Mouse (Mus musculus): ENCODE results near the gene Ankrd27.
"Not testable (repeated sequence)": the region's sequence is repeated elsewhere in the genome, so short reads cannot be mapped to it uniquely, and the experiment has no call there.

Ankrd27 gene

DNA sequence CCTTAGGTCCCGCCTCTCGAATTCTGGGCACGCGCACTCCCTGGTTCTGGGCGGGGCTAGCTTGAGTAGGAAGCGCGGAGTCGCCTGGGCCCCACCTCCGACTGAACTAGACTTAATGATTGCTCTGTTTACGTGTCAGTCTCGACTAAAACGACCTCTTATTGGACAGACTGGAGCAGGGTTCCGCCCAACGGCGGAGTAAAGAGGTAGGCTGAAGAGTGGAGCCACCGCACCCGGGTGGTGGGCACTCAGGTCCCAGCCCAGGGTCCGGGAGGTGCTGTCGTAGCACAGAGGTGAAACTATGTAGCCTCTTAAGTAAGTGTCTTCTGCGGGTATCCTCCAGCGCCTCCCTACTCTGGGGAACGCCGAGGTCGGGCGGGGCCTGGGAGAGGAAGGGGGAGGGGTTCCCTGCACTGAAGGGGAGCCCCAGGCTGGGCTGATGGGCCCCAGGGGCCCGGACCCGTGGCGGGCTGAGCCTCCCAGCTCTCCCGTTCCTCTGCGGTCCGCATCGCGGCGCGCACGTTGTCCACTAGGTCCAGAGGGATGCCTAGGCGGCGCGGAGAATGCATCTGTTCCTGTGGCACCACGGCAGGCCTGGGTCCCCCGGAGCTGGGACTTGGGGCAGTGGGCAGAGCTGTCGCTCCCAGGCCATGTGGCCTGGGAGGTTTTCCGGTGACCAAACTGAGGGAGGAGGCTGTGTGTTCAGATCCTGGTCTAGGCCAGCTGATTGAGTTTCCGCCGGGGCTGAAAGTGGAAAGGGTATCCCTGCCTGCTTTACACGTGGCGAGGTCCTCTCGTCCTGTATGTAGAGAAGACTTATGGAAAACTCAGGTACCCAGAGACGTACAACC, at the start of gene Ankrd27:
Ankrd27 (plus strand) TSS at position 190 of the 851 bp plus-strand sequence.
- peak; percentile 98 for DNase-seq

GRCm38 (mm10) chr7:35537562-35537961, 48.5 kb upstream of the Ankrd27 start, which contains the start of gene Tdrd12:
Gene Tdrd12 (minus strand): TSS chr7:35537745.
- DNase-seq = no peak

GRCm38 (mm10) chr7:35545881-35546280, 40.2 kb upstream of the Ankrd27 start:
- peak; percentile 77 for DNase-seq

DNA sequence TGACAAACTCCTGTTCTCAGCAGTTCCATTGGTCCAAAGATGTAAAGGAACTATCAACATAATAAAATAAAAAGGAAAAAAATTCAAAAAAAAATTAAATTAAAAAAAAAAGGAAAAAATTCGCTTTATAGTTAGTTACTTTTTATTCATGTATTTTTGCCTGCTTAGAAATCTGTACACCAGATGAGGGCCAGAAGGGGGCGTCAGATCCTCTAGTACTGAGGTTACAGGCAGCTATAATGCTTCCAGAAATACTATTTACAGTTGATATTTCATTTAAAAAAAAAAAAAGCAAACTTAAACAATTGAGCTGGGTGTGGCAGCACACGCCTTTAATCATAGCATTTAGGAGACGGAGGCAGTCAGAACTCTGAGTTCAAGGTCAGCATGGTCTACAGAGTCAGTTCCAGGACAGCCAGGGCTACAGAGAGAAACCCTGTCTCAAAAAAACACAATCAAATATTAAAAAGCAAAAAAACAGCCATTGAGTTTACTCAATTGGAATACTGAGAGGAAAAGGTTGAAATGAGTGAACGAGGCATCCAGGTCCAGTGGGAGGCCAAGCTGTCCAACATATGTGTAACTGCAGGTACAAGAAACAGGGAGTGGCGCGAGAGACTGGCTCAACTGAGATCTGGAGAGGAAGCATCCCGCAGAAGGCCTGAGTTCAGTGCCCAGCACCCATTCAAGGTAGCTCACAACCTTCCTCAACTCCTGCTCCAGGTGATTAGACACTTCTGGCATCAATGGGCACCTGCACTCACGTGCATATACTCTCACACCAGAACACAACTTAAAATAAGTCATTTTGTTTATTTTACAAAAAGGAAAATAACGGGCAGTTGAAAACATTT, 32.1 kb upstream of the Ankrd27 start:
- DNase-seq = peak; percentile 58

GRCm38 (mm10) chr7:35554605-35555175, 31.4 kb upstream of the Ankrd27 start:
- DNase-seq = peak; percentile 37

DNA sequence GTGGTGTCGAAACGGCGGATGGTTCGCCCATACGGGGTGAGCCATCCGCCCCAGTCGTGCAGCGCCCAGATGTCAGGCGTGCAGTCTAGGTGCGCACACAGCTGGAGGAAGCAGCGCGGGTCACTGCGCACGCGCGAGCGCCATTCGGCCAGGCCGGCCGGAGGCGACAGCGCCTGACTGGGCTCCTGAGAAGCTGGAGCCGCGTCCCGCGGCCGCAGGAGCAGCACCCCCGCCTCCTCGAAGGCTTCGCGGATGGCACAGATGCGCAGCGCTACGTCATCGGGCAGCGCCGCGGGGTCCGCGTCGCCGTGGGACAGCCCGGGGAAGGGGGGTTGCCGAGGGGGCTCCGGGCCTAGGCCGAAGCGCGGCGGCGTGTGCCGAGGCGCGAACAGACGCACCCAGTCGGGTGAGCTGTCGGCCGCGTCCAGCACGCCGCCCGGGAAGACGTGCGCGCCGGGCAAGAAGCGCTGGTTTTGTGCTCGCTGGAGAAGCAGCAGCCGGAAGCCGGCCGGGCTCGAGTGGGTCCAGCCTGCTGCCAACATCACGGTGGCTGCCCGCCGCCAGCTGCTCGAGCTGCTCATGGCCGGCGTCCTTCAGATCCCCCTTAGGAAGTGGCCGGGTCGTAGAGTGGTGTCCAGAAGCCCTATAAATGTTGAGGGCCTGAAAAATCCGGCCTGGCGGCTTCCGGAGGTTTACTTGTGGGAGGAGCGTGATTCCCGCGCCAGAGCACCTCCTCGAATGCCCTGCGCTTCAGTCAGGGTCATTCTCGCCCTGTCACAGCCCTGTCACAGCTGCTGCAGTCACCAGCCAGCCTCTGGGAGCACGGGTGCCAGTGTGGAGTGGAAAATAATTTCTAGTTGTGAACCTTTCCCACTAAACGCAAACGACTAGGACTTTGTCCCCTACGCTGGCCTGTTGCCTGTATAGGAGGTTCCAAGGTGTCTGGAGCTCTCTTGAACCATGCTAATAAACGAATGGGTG, 30.5 kb upstream of the Ankrd27 start:
- DNase-seq = peak; percentile 93

GRCm38 (mm10) chr7:35556205-35556603, 29.8 kb upstream of the Ankrd27 start, which contains the start of gene Nudt19:
Gene Nudt19 (minus strand): TSS chr7:35556304.
- no peak for DNase-seq

GRCm38 (mm10) chr7:35556905-35557304, 29.1 kb upstream of the Ankrd27 start:
- DNase-seq = no peak

DNA sequence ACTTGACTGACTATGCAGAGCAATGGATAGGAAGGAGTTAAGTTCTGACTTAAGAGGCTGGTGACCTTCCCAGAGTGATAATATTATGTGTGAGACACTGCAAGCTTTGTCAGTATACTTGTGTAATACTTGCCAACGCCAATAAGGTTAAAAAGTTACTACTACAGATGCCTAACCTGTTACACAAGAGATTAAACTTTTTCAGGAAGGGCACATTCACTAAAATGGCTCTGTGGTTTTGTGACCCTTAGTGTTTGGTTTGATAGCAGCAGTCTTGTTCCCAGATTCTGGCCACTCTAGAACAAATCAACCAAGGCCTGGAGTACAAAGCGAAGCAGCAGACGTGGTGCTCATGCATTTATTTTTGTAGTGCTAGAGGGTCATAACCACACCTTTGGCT, 28.5 kb upstream of the Ankrd27 start:
- DNase-seq = no peak

- DNase-seq = no peak
Observed at GRCm38 (mm10) chr7:35558681-35559080, 27.4 kb upstream of the Ankrd27 start.

DNA sequence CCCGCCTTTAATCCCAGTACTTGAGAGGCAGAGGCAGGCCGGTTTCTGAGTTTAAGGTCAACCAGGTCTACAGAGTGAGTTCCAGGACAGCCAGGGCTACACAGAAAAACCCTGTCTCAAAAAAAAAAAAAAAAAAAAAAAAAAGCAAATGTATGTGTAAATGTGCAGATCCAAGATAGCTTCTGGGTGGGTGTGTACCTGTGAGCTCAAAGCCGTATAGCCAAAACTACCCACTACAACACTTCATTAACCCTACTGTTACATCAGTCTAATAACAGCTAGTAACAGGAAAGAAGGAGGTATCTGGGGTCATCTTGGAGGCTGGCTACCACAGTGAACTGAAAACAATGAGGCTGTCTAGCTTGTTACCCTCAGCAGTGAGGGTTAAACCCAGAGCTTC, 26.2 kb upstream of the Ankrd27 start:
- no peak for DNase-seq

DNA sequence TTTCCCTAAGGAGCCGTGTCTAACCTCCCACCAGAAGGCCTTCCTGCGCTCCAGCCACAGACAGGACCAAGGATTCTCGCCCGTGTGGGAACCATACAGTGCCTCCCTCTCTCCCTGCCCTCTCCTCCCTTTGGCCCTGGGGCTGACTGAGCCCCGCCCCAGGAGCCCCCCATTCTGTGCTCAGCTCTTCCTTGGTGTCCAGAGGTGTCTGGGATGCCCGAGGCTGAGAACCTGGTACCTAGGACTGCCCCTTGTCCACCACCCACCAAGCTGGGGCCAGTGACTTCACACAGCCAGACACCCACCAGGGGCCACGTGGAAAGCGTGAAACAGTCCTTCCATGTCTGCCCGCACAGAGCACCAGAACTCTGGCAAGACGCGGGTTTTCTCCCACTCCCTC, 23.0 kb upstream of the Ankrd27 start:
- no peak for DNase-seq

- no peak for DNase-seq
Observed at GRCm38 (mm10) chr7:35564067-35564865, 21.8 kb upstream of the Ankrd27 start.

DNA sequence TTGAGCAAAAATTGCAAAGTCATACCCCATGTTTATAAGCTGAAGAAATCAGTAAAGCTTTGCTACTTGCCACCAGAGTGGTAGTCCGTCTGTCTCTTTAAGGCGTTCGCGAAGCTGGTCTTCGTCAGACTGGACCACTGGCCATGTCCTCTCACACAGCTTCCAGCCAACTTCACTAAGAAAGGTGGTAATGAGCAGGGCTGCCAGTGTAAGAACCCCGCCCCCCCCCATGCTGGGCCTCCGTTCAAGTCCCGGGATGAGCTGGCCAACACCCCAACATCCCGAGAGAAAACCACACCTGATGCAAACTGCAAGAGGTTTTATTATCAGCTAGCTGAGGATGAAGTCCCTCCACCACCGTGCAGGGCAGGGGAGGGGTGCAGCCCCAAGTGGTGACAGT, 21.2 kb upstream of the Ankrd27 start:
- DNase-seq = not testable (repeated sequence)

GRCm38 (mm10) chr7:35565965-35566364, 20.1 kb upstream of the Ankrd27 start:
- DNase-seq = not testable (repeated sequence)

- not testable (repeated sequence) for DNase-seq
Observed at GRCm38 (mm10) chr7:35569724-35570123, 16.3 kb upstream of the Ankrd27 start.

- DNase-seq = not testable (repeated sequence)
Observed at GRCm38 (mm10) chr7:35570883-35571282, 15.2 kb upstream of the Ankrd27 start.

- peak; percentile 61 for DNase-seq
Observed at GRCm38 (mm10) chr7:35579849-35580248, 6.2 kb upstream of the Ankrd27 start.

DNA sequence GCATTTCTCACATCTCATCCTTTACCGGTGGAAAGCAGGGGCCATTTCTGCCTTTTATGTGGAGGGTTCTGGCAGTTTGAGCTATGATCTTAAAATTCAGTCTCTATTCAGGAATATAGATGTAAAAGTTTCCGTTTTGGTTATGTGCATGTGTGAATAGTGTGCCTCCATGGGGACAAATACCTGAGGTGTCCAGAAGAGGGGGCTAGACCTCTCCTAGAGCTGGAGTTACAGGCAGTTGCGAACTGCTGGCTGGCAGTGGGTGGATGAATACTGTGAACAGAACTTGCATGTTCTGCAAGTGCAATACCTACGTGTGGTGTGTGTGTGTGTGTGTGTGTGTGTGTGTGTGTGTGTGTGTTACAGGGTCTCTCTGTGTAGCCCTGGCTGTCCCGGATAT, 3.3 kb upstream of the Ankrd27 start:
- DNase-seq = no peak

DNA sequence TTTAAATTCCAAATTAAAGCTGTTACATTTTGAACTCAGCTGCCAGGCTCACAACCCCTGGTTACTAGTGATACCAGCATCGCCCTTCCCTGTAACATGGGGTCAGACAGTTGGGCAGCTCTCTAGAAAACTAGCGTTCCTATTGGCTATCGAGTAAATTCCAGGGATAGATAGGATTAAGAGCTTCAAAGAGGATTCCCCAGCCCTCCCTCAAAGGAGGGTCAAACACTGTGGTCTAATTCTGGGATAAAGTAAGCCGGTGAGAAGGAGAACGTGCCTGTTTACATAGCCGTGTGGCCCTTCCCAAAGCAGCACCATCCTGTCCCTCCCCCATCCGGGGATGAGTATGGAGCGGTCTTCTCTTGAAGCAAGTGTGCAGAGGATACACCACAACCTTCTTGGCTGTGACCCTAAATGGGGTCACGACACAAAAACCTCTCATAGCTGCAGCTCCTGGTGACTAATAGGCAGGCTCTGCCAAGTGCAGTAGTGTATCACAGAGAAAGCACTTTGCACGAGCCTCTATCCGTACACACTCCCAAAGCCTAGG, 2.5 kb upstream of the Ankrd27 start:
- no peak for DNase-seq

Measured in lung, postnatal 10 days (tissue).